Mouse (Mus musculus) urinary bladder, adult 2 months (tissue): ENCODE data around the gene Cda. TPM values are rescaled to one million over a fixed set of nuclear protein-coding genes. Genes with fewer than 3 reads are reported as not detected.

ENCODE experiments used
- DNase-seq: peaks from one replicate; pipeline ENCODE4 v3.0.0; 2022; ENCODE audit warnings: low spot score
- polyA plus RNA-seq: library from polyadenylated mRNA; depleted of rRNA; stranded (reverse); fragments of >200 nt; gene quantifications from 2 replicates; pipeline ENCODE4 v1.2.3, GENCODE M21; 2012; rRNA removed

Gene Cda
- 3.3 and 4.1 TPM in 2 replicates for polyA plus RNA-seq

DNA sequence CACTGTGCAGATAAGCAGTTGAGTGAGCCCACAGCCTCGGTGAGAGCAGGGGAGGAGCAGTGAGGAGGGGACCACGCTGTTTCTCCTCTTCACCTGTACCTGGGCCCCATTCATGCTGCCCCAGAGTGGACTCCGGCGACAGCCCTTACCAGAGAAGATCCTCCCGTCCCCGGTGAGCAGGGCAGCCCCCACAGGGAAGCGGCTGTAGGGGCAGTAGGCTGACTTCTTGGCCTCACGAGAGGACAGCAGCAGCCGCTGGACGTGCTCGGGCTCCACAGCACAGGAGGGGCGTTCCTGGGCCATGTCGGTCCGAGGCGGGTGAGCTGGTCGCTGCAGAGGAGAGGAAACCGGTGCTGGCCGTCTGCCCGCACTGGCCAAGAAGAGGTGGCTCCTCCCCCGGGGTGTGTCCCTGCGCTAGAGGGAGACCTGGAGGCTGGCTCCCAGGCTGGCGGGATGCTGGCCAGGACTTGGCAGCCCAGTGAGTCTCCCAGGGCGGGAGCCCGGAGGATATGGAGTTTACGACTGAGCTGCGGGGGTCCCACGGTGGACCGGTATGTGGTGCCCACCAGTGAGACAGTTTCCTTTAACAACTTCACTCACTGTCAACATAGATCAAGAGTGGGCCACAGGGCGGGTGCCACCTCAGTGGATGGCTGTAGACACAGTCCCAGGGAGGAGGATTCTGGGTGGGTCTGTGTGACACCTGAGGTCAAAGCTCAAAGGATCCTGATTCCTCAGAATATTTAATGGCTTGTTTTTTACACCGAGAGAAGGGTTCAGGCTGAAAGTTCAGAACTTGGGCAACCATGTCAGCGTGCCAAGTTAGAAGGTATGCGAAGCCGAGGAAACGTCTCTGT, at the start of gene Cda:
Gene Cda, minus strand, starts transcription at position 352 of the 857 bp plus-strand sequence.
- DNase-seq: peak; percentile 54

DNA sequence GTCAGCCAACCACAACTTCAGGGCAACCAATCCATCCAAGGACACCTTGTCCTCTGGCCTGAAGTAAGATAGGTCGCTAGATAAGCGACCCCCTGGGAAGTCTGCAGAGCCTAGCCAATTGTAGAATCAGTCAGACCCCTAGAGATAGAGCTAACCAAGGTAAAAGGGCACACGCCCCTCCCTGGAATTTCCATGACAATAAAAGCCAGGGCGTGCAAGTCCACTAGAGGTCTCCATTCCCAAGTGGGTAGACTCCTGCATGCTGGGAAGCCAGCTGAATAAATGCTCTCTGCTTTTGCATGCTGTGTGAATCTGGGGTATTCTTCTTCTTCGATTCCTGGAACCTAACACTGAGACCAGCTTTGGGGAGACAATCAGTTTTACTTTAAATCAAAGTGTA, 48.6 kb upstream of the Cda start:
- DNase-seq: no peak

- no peak for DNase-seq
Observed at GRCm38 (mm10) chr4:138415991-138416390, 48.2 kb upstream of the Cda start.

DNA sequence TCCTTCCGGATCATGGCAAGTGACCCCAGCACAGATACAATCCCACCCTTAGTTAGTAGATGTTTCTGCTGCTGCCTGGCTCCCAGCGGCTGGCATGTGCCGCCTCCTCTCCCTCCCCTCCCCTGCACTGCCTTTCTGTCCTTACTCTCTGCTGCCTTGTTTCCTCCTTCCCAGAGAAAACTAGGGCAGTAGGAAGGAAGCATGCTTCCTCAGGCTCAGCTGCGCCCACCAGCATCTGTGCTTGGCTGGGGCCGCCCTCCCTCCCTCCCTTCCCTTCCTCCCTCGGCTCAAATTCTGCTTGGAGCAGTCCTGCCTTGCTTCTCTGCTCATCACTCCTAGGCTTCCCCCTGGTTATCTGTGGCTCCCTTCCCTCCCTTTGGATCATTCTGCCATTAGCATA, 46.9 kb upstream of the Cda start:
- DNase-seq: no peak

GRCm38 (mm10) chr4:138411504-138412121, 43.8 kb upstream of the Cda start:
- DNase-seq: no peak

GRCm38 (mm10) chr4:138411011-138411410, 43.2 kb upstream of the Cda start:
- DNase-seq: no peak

DNA sequence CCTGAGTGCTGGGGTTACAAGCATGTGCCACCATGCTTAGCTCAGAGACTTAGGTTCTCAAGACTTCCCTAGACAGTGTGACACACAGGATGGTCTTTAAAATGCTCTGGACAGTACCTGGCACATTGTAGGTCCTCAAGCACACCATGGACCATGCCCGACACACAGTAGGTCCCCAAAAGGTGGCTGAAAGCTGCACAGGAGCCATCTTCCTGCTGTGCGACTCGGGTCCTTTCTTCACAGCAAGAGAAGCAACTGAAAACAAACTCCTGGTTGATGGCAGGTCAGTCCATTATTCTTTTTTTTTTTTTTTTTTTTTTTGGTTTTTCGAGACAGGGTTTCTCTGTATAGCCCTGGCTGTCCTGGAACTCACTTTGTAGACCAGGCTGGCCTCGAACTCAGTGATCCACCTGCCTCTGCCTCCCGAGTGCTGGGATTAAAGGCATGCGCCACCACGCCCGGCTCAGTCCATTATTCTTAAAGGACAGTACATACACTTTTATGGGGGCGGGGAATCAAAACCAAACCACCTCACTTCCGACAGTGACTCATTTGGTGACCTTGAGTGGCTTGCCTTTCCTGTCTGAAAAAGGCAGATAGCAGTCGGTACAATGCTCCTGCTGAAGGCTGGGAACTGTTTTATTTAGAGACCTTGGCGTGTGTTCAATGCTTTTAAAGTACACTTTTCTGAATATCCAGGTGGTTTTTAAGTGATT, 39.8 kb upstream of the Cda start:
- no peak for DNase-seq

DNA sequence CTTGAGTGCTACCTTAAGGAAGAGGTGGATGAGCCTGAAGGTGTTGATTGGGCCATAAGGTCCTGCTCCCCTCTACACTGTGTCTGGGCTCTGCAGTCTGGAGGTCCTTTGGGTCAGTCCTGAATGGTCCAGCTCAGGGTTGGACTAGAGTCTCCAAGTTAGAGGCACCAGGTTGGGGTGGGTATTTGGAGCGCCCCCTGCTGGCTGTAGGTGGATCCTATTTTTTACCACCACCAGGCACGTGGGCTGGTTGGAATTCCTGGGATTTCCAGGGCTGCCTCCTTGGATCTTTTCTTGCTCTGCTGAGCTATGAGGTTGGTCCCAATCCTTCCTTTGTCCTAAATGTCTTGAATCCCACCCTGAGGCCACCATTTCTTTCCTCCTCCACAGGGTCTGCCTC, 37.0 kb upstream of the Cda start:
- no peak for DNase-seq

DNA sequence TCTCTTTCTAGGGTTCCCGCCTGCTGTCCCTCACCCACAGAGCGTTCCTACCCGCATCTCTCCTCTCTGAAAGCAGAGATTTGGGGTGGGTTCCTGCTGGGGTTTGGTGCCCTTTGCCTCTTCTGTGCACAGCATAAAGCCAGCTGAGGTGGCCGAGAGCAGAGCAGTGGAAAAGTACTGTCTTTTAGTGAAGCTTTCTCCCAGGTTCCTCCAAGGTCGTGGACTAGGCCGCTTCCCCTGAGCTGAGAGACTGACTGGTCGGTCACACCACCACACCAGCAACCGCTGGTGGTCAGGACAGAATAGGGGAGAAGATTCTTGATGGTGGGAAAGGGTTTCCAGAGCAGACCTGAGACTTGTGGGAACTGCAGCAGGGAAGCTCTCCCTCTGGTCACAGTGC, 28.9 kb upstream of the Cda start:
- no peak for DNase-seq

DNA sequence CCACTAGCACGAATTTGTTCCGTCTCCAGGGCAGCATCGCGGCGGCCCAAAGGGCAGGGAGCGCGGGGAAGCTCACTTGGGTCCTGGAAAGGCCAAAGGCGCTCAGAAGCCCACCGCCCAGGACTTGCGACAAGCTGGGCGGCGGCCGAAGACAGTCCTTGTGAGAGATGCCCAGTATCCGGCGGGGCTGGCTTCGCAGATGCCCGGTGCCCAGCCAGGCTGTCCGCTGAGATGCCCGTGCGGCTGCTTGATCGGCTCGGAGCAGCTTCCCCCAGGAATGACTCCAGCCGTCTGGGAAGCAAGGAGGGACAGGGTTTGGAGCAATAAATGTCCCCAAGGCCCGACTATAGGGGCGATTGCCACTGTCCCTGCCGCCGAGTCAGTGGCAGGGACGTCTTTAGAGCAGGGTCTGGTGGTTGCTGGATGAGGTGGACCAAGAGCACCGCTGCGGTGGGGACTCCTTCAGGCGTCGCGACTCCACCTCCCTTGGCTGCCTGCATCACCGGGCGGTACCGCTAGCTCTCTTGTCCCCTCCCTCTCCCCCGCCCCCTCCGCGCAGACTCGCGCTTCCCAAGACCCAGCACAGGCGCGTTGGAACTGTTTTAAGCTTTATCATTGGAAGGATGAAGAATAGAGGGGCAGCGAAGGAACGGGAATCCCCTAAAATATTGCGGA, 28.3 kb upstream of the Cda start, which contains the start of gene Fam43b:
Gene Fam43b, minus strand, starts transcription at position 558 of the 675 bp plus-strand sequence.
- DNase-seq: no peak

- DNase-seq: no peak
Observed at GRCm38 (mm10) chr4:138395087-138395970, 27.5 kb upstream of the Cda start.

GRCm38 (mm10) chr4:138393703-138394102, 25.9 kb upstream of the Cda start:
- no peak for DNase-seq

GRCm38 (mm10) chr4:138383789-138384188, 16.0 kb upstream of the Cda start:
- DNase-seq: no peak

DNA sequence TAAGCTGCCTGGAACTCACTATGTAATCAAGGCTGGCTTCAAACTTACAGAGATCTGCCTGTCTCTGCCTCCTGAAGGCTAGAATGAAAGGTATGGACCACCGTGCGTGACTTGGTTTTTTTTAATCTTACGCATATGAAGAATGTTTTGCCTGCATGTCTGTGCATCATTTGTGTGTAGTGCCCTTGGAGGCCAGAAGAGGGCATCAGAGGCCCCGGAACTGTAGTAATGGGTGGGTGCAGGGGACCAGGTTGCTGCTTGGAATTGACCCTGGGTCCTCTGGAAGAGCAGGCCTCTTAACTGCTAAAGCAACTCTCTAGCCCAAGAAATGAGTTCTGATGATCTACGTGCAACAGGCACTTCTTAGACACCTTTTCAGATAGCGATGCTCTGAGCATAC, 14.7 kb upstream of the Cda start:
- DNase-seq: no peak

GRCm38 (mm10) chr4:138380132-138380689, 12.4 kb upstream of the Cda start:
- no peak for DNase-seq

GRCm38 (mm10) chr4:138379091-138379840, 11.5 kb upstream of the Cda start:
- no peak for DNase-seq

GRCm38 (mm10) chr4:138377526-138377925, 9.7 kb upstream of the Cda start:
- no peak for DNase-seq

- no peak for DNase-seq
Observed at GRCm38 (mm10) chr4:138375117-138375516, 7.3 kb upstream of the Cda start.

DNA sequence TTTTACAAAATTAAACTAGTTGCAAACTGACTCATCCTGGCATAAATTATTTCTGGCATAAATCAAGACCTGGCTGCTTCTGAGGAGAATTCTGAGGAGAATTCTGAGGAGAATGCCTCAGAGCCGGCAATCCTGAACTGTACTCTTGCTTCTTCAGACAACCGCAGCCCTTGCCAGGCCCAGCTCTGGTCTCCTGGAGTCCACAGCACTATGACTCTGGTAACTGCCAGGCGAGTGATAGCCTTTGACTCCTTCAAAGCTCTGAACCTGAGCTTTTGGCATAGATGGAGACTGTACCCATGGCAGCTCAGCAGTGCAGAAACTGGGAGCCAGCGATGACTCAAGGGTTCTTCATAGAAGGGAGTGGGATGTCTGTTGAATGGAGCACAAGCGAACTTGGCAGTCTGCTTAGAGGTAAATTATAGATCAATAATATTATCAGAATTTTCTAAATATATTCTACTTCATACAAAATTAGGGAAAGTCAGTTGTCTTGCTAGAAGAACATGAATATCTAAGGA, 3.3 kb upstream of the Cda start:
- no peak for DNase-seq
